Comparison of ENCODE assay signal across 27 mouse cellular contexts in genomic region chr15:88214286-88214685, GRCm38 (mm10).
"Had no signal": no experiment of that assay in that cellular context is flagged by ENCODE, and none has a peak within 500 bp of the region (broad histone marks: within the 10 kb centered on the region; RNA-seq: fewer than 3 reads in every experiment).

No protein-coding gene starts in this region.

- H3K36me3 ChIP-seq: heart, embryonic 10.5 days; heart, embryonic 12.5 days; hindbrain, embryonic 10.5 days; hindbrain, embryonic 12.5 days; intestine, embryonic 15.5 days; limb, embryonic 13.5 days; limb, embryonic 15.5 days; liver, embryonic 12.5 days had no signal

- H3K9me3 ChIP-seq: heart, embryonic 10.5 days; heart, embryonic 12.5 days; hindbrain, embryonic 10.5 days; hindbrain, embryonic 12.5 days; intestine, embryonic 15.5 days; limb, embryonic 13.5 days; limb, embryonic 15.5 days had no signal

- H3K4me3 ChIP-seq: gastrocnemius, adult 2 months; heart, embryonic 10.5 days; heart, embryonic 12.5 days; hindbrain, embryonic 10.5 days; hindbrain, embryonic 12.5 days; intestine, embryonic 15.5 days; layer of hippocampus, adult 2 months; limb, embryonic 13.5 days; limb, embryonic 15.5 days; liver, embryonic 12.5 days had no signal

- DNase-seq: gastrocnemius, adult 2 months; gastrocnemius, postnatal 10 days; gastrocnemius, postnatal 25 days; heart, adult 18-20 months; heart, postnatal 10 days; heart, postnatal 4 days; kidney, adult 18-20 months; kidney, adult 8-10 months; kidney, postnatal 10 days; kidney, postnatal 25 days; kidney, postnatal 4 days; layer of hippocampus, postnatal 36 days; left cerebral cortex, postnatal 4 days had no signal

- H3K9ac ChIP-seq: heart, embryonic 12.5 days; hindbrain, embryonic 12.5 days; hindbrain, embryonic 14.5 days; intestine, embryonic 15.5 days; limb, embryonic 13.5 days; limb, embryonic 15.5 days; liver, embryonic 12.5 days; liver, embryonic 14.5 days had no signal

- H3K27ac ChIP-seq: gastrocnemius, adult 2 months; heart, embryonic 10.5 days; hindbrain, embryonic 10.5 days; hindbrain, embryonic 12.5 days; hindbrain, embryonic 14.5 days; intestine, embryonic 15.5 days; layer of hippocampus, adult 2 months; limb, embryonic 13.5 days; limb, embryonic 15.5 days; liver, embryonic 12.5 days; liver, embryonic 14.5 days had no signal

- H3K27me3 ChIP-seq: heart, embryonic 12.5 days; hindbrain, embryonic 12.5 days; intestine, embryonic 15.5 days; limb, embryonic 13.5 days; limb, embryonic 15.5 days; liver, embryonic 12.5 days had no signal

- H3K4me2 ChIP-seq: heart, embryonic 12.5 days; hindbrain, embryonic 12.5 days; hindbrain, embryonic 14.5 days; intestine, embryonic 15.5 days; limb, embryonic 13.5 days; limb, embryonic 15.5 days; liver, embryonic 12.5 days had no signal

- H3K4me1 ChIP-seq: heart, embryonic 10.5 days; heart, embryonic 12.5 days; hindbrain, embryonic 10.5 days; hindbrain, embryonic 12.5 days; intestine, embryonic 15.5 days; limb, embryonic 13.5 days; limb, embryonic 15.5 days; liver, embryonic 12.5 days had no signal

- ATAC-seq: hindbrain, embryonic 16.5 days; inflammation-experienced regulatory T-cells, adult 6 months; intestine, embryonic 15.5 days; intestine, postnatal 0 days; liver, embryonic 12.5 days had no signal
